ENCODE assay signal across 8 mouse cellular contexts in genomic region chr8:78063529-78063928, GRCm38 (mm10).
DNase-seq lines count a peak whose midpoint lies in the region; ATAC-seq and TF ChIP-seq lines count a peak whose summit lies in the region.

No protein-coding gene starts in this region.

- peak overlapping the region; percentile 15 for H3K4me3 ChIP-seq in forebrain, embryonic 12.5 days (replicated peaks)
- peak overlapping the region; percentile 21 for H3K4me3 ChIP-seq in hindbrain, embryonic 12.5 days
- peak overlapping the region; percentile 21; the same call in 1 of the 2 replicates for H3K4me3 ChIP-seq in left cerebral cortex, adult 2 months

- H3K4me1 ChIP-seq in forebrain, embryonic 12.5 days = 0 out of 2 replicates have a peak, but pooled peaks cover 6% of the 10 kb centered on the region
- no peaks in the 10 kb centered on the region; the same call in 1 of the 2 replicates for H3K4me1 ChIP-seq in hindbrain, embryonic 12.5 days

- peak; percentile 86 for DNase-seq in ES-CJ7 (ENCODE audit: low read depth, low spot score)
- peak; percentile 37 for DNase-seq in brain, adult 2 months (ENCODE audit: low read depth, low spot score)
- DNase-seq in left cerebral cortex, adult 2 months (ENCODE audit: extremely low spot score in 1 of 2, low spot score in 2 of 2) = peak; percentile 44 to 45
- DNase-seq in lung, postnatal 14 days = peak; percentile 72
- peak; percentile 14 to 26 for DNase-seq in right cerebral cortex, postnatal 36 days (ENCODE audit: low spot score in 2 of 2)
- DNase-seq in spleen, postnatal 36 days (ENCODE audit: low spot score in 2 of 2) = no peak

- WGBS in forebrain, embryonic 12.5 days = 2% methylated on average over 13 of the region's 13 CpGs
- WGBS in hindbrain, embryonic 12.5 days = 2% methylated on average over 13 of the region's 13 CpGs

- TF ChIP-seq CTCF in left cerebral cortex, adult 2 months (IDR thresholded peaks at IDR 0.05) = peak; percentile 61

- H3K27me3 ChIP-seq in forebrain, embryonic 12.5 days = peaks cover 22% of the 10 kb centered on the region
- H3K27me3 ChIP-seq in hindbrain, embryonic 12.5 days = peaks cover 9% of the 10 kb centered on the region

- peak overlapping the region; percentile 9; the same call in 1 of the 2 replicates for H3K9ac ChIP-seq in forebrain, embryonic 12.5 days
- H3K9ac ChIP-seq in hindbrain, embryonic 12.5 days = peak overlapping the region; percentile 23; the same call in 1 of the 2 replicates

- H3K36me3 ChIP-seq in forebrain, embryonic 12.5 days (replicated peaks) = no peaks in the 10 kb centered on the region
- H3K36me3 ChIP-seq in hindbrain, embryonic 12.5 days = no peaks in the 10 kb centered on the region

- no peaks in the 10 kb centered on the region for H3K9me3 ChIP-seq in forebrain, embryonic 12.5 days
- H3K9me3 ChIP-seq in hindbrain, embryonic 12.5 days (replicated peaks) = no peaks in the 10 kb centered on the region

- H3K4me2 ChIP-seq in forebrain, embryonic 12.5 days = peak overlapping the region; percentile 47
- H3K4me2 ChIP-seq in hindbrain, embryonic 12.5 days (replicated peaks) = peak overlapping the region; percentile 59

- peak; percentile 69; the same call in 1 of the 2 replicates for ATAC-seq in forebrain, embryonic 12.5 days (ENCODE audit: low FRiP score)
- ATAC-seq in hindbrain, embryonic 12.5 days (ENCODE audit: low FRiP score) = peak; percentile 83

- H3K27ac ChIP-seq in forebrain, embryonic 12.5 days = no peak overlapping the region
- no peak overlapping the region for H3K27ac ChIP-seq in hindbrain, embryonic 12.5 days
- no peak overlapping the region for H3K27ac ChIP-seq in left cerebral cortex, adult 2 months

- intact Hi-C loops in left cerebral cortex, adult 2 months (cut with DNase I) = loop anchor here (1.0 to 10.0 kb wide), 8 partner anchors 65 to 1521 kb away; no protein-coding TSS in a partner anchor

Comparison
In these comparisons a context has a peak if more than half of its experiments do, and no peak if none do; other contexts are left out.
1. DNase-seq: peak in ES-CJ7 (single experiment), brain, adult 2 months (single experiment), left cerebral cortex, adult 2 months (2 of 2), lung, postnatal 14 days (single experiment) and right cerebral cortex, postnatal 36 days (2 of 2); none in spleen, postnatal 36 days (0 of 2).
2. Peak in every context shown above with its lines, with median percentiles within 50 percentile points of each other: H3K4me3 ChIP-seq.